Mouse (Mus musculus): ENCODE measurements at regions not wholly inside any gene's neighbourhood (a gene's known extent, or its start where the extent isn't known, plus 50 kb on each side); places are given as distances from the start of the nearest gene placed in this dataset.

- WGBS: 60% methylated on average over 4 of the region's 4 CpGs
- no peaks in the 10 kb centered on the region for H3K4me1 ChIP-seq (ENCODE audit: control insufficient read depth, insufficient read depth, low read length)
- H3K27ac ChIP-seq (ENCODE audit: low read length): no peak overlapping the region
- H3K9me3 ChIP-seq (ENCODE audit: control insufficient read depth, low read length): no peaks in the 10 kb centered on the region
- H3K9ac ChIP-seq (ENCODE audit: low read depth, low read length): no peak overlapping the region
- no peak overlapping the region for H3K4me2 ChIP-seq (ENCODE audit: low read depth, low read length)
- ATAC-seq: no peak
- no peaks in the 10 kb centered on the region for H3K36me3 ChIP-seq (ENCODE audit: control insufficient read depth, insufficient read depth, low read length)
- no peaks in the 10 kb centered on the region for H3K27me3 ChIP-seq (replicated peaks; ENCODE audit: control insufficient read depth, insufficient read depth, low read length)
- no peak overlapping the region for H3K4me3 ChIP-seq (ENCODE audit: low read length)
Observed at GRCm38 (mm10) chr9:43667974-43668373, 75.8 kb upstream of the Nectin1 start.

GRCm38 (mm10) chr9:43668731-43669130 is 75.1 kb upstream of the Nectin1 start:
- no peak overlapping the region for H3K4me2 ChIP-seq (ENCODE audit: low read depth, low read length)
- H3K36me3 ChIP-seq (ENCODE audit: control insufficient read depth, insufficient read depth, low read length): no peaks in the 10 kb centered on the region
- no peaks in the 10 kb centered on the region for H3K4me1 ChIP-seq (ENCODE audit: control insufficient read depth, insufficient read depth, low read length)
- H3K4me3 ChIP-seq (ENCODE audit: low read length): no peak overlapping the region
- no peaks in the 10 kb centered on the region for H3K9me3 ChIP-seq (ENCODE audit: control insufficient read depth, low read length)
- H3K27me3 ChIP-seq (replicated peaks; ENCODE audit: control insufficient read depth, insufficient read depth, low read length): no peaks in the 10 kb centered on the region
- ATAC-seq: no peak
- no peak overlapping the region for H3K9ac ChIP-seq (ENCODE audit: low read depth, low read length)
- 67% methylated on average over 7 of the region's 7 CpGs for WGBS
- no peak overlapping the region for H3K27ac ChIP-seq (ENCODE audit: low read length)

- ATAC-seq: no peak
- no peaks in the 10 kb centered on the region for H3K9me3 ChIP-seq (ENCODE audit: control insufficient read depth, low read length)
- H3K4me3 ChIP-seq (ENCODE audit: low read length): no peak overlapping the region
- H3K9ac ChIP-seq (ENCODE audit: low read depth, low read length): no peak overlapping the region
- H3K4me2 ChIP-seq (ENCODE audit: low read depth, low read length): no peak overlapping the region
- WGBS: 57% methylated on average over 5 of the region's 5 CpGs
- no peak overlapping the region for H3K27ac ChIP-seq (ENCODE audit: low read length)
- H3K4me1 ChIP-seq (ENCODE audit: control insufficient read depth, insufficient read depth, low read length): no peaks in the 10 kb centered on the region
- 0 out of 2 replicates have a peak, but pooled peaks cover 3% of the 10 kb centered on the region for H3K27me3 ChIP-seq (replicated peaks; ENCODE audit: control insufficient read depth, insufficient read depth, low read length)
- H3K36me3 ChIP-seq (ENCODE audit: control insufficient read depth, insufficient read depth, low read length): no peaks in the 10 kb centered on the region
Observed at GRCm38 (mm10) chr9:43670563-43670962, 73.2 kb upstream of the Nectin1 start.

DNA sequence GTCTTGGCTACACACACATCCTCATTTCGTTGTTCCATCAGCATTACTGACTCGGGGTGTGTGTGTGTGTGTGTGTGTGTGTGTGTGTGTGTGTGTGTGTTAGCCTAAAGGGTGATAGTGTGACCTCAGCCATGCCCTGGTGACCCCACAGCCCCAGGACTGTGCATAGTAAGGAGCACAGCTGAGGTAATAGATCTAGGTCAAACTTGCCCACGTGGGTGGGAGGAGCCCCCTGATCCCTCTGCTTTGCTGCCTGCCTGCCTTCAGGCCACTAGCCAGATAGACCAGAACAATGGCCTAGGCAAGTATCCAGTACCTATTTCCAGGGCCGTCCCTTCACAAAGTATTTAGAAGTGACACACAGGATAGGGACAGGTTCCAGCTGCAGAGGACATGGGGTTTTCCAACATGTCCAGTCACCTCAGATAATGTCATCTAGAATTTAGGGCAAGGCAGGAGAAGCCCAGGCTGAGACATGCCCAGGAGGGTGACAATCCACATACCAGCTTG is 70.6 kb upstream of the Nectin1 start:
- Histone ChIP-seq H3K4me1 (ENCODE audit: control insufficient read depth, insufficient read depth, low read length) (no peaks in the 10 kb centered on the region), H3K27me3 (replicated peaks; ENCODE audit: control insufficient read depth, insufficient read depth, low read length) (0 out of 2 replicates have a peak, but pooled peaks cover 3% of the 10 kb centered on the region), H3K4me3 (ENCODE audit: low read length) (no peak overlapping the region), H3K9me3 (ENCODE audit: control insufficient read depth, low read length) (no peaks in the 10 kb centered on the region), H3K36me3 (ENCODE audit: control insufficient read depth, insufficient read depth, low read length) (no peaks in the 10 kb centered on the region), H3K27ac (ENCODE audit: low read length) (no peak overlapping the region), H3K9ac (ENCODE audit: low read depth, low read length) (no peak overlapping the region), H3K4me2 (ENCODE audit: low read depth, low read length) (no peak overlapping the region)
- 36% methylated on average over 4 of the region's 4 CpGs for WGBS
- ATAC-seq: no peak

GRCm38 (mm10) chr9:43674321-43674720 is 69.5 kb upstream of the Nectin1 start:
- Histone ChIP-seq H3K4me3 (ENCODE audit: low read length) (no peak overlapping the region), H3K4me2 (ENCODE audit: low read depth, low read length) (no peak overlapping the region), H3K27ac (ENCODE audit: low read length) (no peak overlapping the region), H3K27me3 (replicated peaks; ENCODE audit: control insufficient read depth, insufficient read depth, low read length) (0 out of 2 replicates have a peak, but pooled peaks cover 3% of the 10 kb centered on the region), H3K9me3 (ENCODE audit: control insufficient read depth, low read length) (no peaks in the 10 kb centered on the region), H3K9ac (ENCODE audit: low read depth, low read length) (no peak overlapping the region), H3K4me1 (ENCODE audit: control insufficient read depth, insufficient read depth, low read length) (no peaks in the 10 kb centered on the region), H3K36me3 (ENCODE audit: control insufficient read depth, insufficient read depth, low read length) (no peaks in the 10 kb centered on the region)
- WGBS: 29% methylated on average over 8 of the region's 8 CpGs
- no peak for ATAC-seq

DNA sequence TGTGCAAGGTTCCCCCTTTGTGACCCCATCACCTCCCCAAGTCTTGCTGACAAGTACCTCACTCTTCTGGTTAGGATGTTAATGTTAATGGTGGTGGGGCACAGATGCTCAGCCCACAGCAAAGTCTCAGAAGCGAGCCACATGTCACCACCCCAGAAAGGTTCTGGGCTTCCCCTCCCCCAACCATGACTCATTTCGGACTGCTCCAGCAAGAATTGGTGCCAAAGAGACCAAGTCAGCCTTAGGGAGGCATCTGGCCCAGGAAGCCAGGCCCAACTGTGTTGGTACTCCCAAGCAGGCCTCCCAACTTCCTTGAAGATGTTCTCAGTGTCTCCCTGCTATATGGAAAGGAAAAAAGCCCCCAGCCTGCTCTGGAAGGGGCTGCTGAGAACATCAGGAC is 67.8 kb upstream of the Nectin1 start:
- WGBS: 70% methylated on average over 2 of the region's 2 CpGs
- H3K36me3 ChIP-seq (ENCODE audit: control insufficient read depth, insufficient read depth, low read length): no peaks in the 10 kb centered on the region
- no peak overlapping the region for H3K27ac ChIP-seq (ENCODE audit: low read length)
- H3K4me2 ChIP-seq (ENCODE audit: low read depth, low read length): no peak overlapping the region
- H3K9ac ChIP-seq (ENCODE audit: low read depth, low read length): no peak overlapping the region
- ATAC-seq: no peak
- no peaks in the 10 kb centered on the region for H3K9me3 ChIP-seq (ENCODE audit: control insufficient read depth, low read length)
- H3K4me1 ChIP-seq (ENCODE audit: control insufficient read depth, insufficient read depth, low read length): no peaks in the 10 kb centered on the region
- H3K27me3 ChIP-seq (replicated peaks; ENCODE audit: control insufficient read depth, insufficient read depth, low read length): 0 out of 2 replicates have a peak, but pooled peaks cover 3% of the 10 kb centered on the region
- no peak overlapping the region for H3K4me3 ChIP-seq (ENCODE audit: low read length)

- no peaks in the 10 kb centered on the region for H3K36me3 ChIP-seq (ENCODE audit: control insufficient read depth, insufficient read depth, low read length)
- no peak overlapping the region for H3K27ac ChIP-seq (ENCODE audit: low read length)
- H3K4me2 ChIP-seq (ENCODE audit: low read depth, low read length): no peak overlapping the region
- no peak overlapping the region for H3K4me3 ChIP-seq (ENCODE audit: low read length)
- no peak for ATAC-seq
- H3K9ac ChIP-seq (ENCODE audit: low read depth, low read length): no peak overlapping the region
- H3K9me3 ChIP-seq (ENCODE audit: control insufficient read depth, low read length): no peaks in the 10 kb centered on the region
- H3K27me3 ChIP-seq (replicated peaks; ENCODE audit: control insufficient read depth, insufficient read depth, low read length): no peaks in the 10 kb centered on the region
- H3K4me1 ChIP-seq (ENCODE audit: control insufficient read depth, insufficient read depth, low read length): no peaks in the 10 kb centered on the region
- 42% methylated on average over 17 of the region's 17 CpGs for WGBS
Observed at GRCm38 (mm10) chr9:43679331-43679730, 64.5 kb upstream of the Nectin1 start.

- no peaks in the 10 kb centered on the region for H3K4me1 ChIP-seq (ENCODE audit: control insufficient read depth, insufficient read depth, low read length)
- no peaks in the 10 kb centered on the region for H3K27me3 ChIP-seq (replicated peaks; ENCODE audit: control insufficient read depth, insufficient read depth, low read length)
- no peak overlapping the region for H3K9ac ChIP-seq (ENCODE audit: low read depth, low read length)
- ATAC-seq: no peak
- no peak overlapping the region for H3K27ac ChIP-seq (ENCODE audit: low read length)
- H3K9me3 ChIP-seq (ENCODE audit: control insufficient read depth, low read length): no peaks in the 10 kb centered on the region
- no peak overlapping the region for H3K4me2 ChIP-seq (ENCODE audit: low read depth, low read length)
- H3K36me3 ChIP-seq (ENCODE audit: control insufficient read depth, insufficient read depth, low read length): no peaks in the 10 kb centered on the region
- WGBS: 63% methylated on average over 3 of the region's 3 CpGs
- no peak overlapping the region for H3K4me3 ChIP-seq (ENCODE audit: low read length)
Observed at GRCm38 (mm10) chr9:43681317-43681716, 62.5 kb upstream of the Nectin1 start.

- Histone ChIP-seq H3K36me3 (ENCODE audit: control insufficient read depth, insufficient read depth, low read length) (no peaks in the 10 kb centered on the region), H3K4me2 (ENCODE audit: low read depth, low read length) (no peak overlapping the region), H3K9me3 (ENCODE audit: control insufficient read depth, low read length) (no peaks in the 10 kb centered on the region), H3K27me3 (replicated peaks; ENCODE audit: control insufficient read depth, insufficient read depth, low read length) (no peaks in the 10 kb centered on the region), H3K27ac (ENCODE audit: low read length) (no peak overlapping the region), H3K4me3 (ENCODE audit: low read length) (no peak overlapping the region), H3K9ac (ENCODE audit: low read depth, low read length) (no peak overlapping the region), H3K4me1 (ENCODE audit: control insufficient read depth, insufficient read depth, low read length) (no peaks in the 10 kb centered on the region)
- 63% methylated on average over 5 of the region's 5 CpGs for WGBS
- ATAC-seq: no peak
Observed at GRCm38 (mm10) chr9:43682102-43682501, 61.7 kb upstream of the Nectin1 start.

- no peak overlapping the region for H3K27ac ChIP-seq (ENCODE audit: low read length)
- no peak for ATAC-seq
- 79% methylated on average over 5 of the region's 5 CpGs for WGBS
- H3K4me1 ChIP-seq (ENCODE audit: control insufficient read depth, insufficient read depth, low read length): no peaks in the 10 kb centered on the region
- no peak overlapping the region for H3K9ac ChIP-seq (ENCODE audit: low read depth, low read length)
- no peaks in the 10 kb centered on the region for H3K27me3 ChIP-seq (replicated peaks; ENCODE audit: control insufficient read depth, insufficient read depth, low read length)
- no peak overlapping the region for H3K4me2 ChIP-seq (ENCODE audit: low read depth, low read length)
- H3K9me3 ChIP-seq (ENCODE audit: control insufficient read depth, low read length): no peaks in the 10 kb centered on the region
- H3K36me3 ChIP-seq (ENCODE audit: control insufficient read depth, insufficient read depth, low read length): no peaks in the 10 kb centered on the region
- H3K4me3 ChIP-seq (ENCODE audit: low read length): no peak overlapping the region
Observed at GRCm38 (mm10) chr9:43684596-43684995, 59.2 kb upstream of the Nectin1 start.

Data from intestine, embryonic 16.5 days (tissue).